Mouse (Mus musculus) left cerebral cortex, adult 9 months (tissue): ENCODE results near the gene Gm5849.
A peak's percentile ranks its signal among the peaks of the same experiment; 100 is the strongest.
"Not testable (repeated sequence)": the region's sequence is repeated elsewhere in the genome, so short reads cannot be mapped to it uniquely, and the experiment has no call there.

Experiments
- DNase-seq, 2 experiments: peaks; one replicate each; pipeline ENCODE4 v3.0.0; 2022; ENCODE audit warnings: low spot score in 2 of 2

Gm5849 gene

DNA sequence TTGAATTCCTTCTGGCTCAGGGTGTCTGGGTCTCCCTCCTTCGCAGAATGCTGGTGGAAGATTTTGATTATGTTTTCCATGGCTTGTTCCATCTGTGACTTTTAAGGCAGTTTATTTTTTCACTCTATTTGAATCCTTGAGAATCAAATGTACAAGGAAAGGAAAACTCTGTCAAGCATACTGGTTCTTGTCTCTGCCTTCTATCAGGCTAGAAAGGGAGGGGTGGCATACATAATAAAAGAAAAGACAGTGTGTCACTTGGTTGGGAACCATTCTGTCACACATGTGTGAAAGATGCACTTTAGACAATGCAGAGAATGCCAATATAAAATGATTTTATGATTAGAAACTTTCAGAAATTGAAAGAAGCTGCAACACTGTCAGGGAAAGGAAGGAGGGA, at the start of gene Gm5849:
TSS of gene Gm5849 (minus strand) at position 101 of the 400 bp plus-strand sequence.
- DNase-seq = not testable (repeated sequence)

DNA sequence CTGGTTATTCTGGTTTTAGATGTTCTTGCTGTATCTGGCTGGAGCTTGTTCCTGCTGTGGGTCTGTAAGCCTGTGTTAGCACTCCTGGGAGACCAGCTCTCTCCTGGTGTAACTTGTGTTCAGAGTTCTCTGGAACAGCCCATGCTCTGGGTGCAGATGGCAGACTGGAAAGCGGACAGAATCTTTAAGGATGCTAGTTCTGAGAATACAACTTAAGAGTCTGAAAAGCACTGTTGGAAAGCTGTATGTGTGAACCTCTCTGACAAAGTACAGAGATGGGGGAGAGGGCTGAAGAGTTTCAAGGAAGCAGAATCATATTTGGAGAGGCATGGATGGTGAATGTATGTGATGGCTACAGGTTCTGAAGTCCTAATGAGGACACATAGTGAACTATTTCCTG, 28.0 kb downstream of the Gm5849 start:
- peak in 1 of 2 experiments; percentile 11 for DNase-seq

DNA sequence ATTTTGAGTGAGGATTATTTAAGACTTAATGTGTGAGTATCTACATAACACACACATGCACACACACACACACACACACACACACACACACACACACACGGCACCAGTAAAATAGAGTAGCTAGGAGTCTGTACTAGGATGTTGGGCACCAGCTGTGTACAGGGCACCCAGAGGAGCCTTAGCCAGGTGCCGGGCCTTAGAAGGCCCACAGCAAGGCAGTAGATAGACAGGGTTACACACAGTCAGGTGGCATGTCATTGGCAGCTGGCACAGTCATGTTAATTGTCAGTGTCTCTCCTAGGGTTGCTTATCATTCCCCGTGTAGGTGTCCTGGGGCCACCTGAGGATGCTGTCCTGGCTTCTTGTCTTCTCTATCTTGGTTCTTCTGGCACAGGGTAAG, 51.1 kb downstream of the Gm5849 start, which contains the start of gene Pglyrp4:
TSS of gene Pglyrp4 (plus strand) at position 301 of the 400 bp plus-strand sequence.
- DNase-seq = no peak
